Mouse (Mus musculus) yolk sac, embryonic 10.5 days (tissue): Measurements from ENCODE around the gene Cd4.

Source experiments
- DNase-seq: peaks from one replicate; pipeline ENCODE4 v3.0.0-alpha.2; 2017; ENCODE audit warnings: low spot score

Cd4 gene

GRCm38 (mm10) chr6:124887986-124888385, at the start of gene Cd4:
Gene Cd4, minus strand, starts transcription at chr6:124888221.
- no peak for DNase-seq

GRCm38 (mm10) chr6:124937493-124937892, 49.5 kb upstream of the Cd4 start:
- no peak for DNase-seq

GRCm38 (mm10) chr6:124936681-124937080, 48.7 kb upstream of the Cd4 start:
- no peak for DNase-seq

- no peak for DNase-seq
These were observed 46.6 kb upstream of the Cd4 start for GRCm38 (mm10) chr6:124934670-124935069.

GRCm38 (mm10) chr6:124933127-124933526, 45.1 kb upstream of the Cd4 start:
- DNase-seq: no peak

GRCm38 (mm10) chr6:124932314-124932695, 44.3 kb upstream of the Cd4 start:
- DNase-seq: no peak

GRCm38 (mm10) chr6:124931525-124932313, 43.7 kb upstream of the Cd4 start:
- no peak for DNase-seq

GRCm38 (mm10) chr6:124930754-124931524, 42.9 kb upstream of the Cd4 start, which contains the start of gene Mlf2:
Gene Mlf2, plus strand, starts transcription at chr6:124931386.
- peak; percentile 99 for DNase-seq

- DNase-seq: no peak
These were observed 42.2 kb upstream of the Cd4 start for GRCm38 (mm10) chr6:124930231-124930630.

GRCm38 (mm10) chr6:124925941-124926340, 37.9 kb upstream of the Cd4 start:
- DNase-seq: no peak

GRCm38 (mm10) chr6:124925173-124925793, 37.3 kb upstream of the Cd4 start:
- DNase-seq: no peak

- no peak for DNase-seq
These were observed 33.5 kb upstream of the Cd4 start for GRCm38 (mm10) chr6:124921539-124921938.

GRCm38 (mm10) chr6:124920318-124921085, 32.5 kb upstream of the Cd4 start:
- no peak for DNase-seq

- peak; percentile 98 for DNase-seq
These were observed 31.8 kb upstream of the Cd4 start, which contains the start of gene Ptms for GRCm38 (mm10) chr6:124919695-124920317. Gene Ptms, minus strand, starts transcription at chr6:124920103.

- DNase-seq: no peak
These were observed 31.0 kb upstream of the Cd4 start for GRCm38 (mm10) chr6:124918890-124919627.

- DNase-seq: no peak
These were observed 30.3 kb upstream of the Cd4 start for GRCm38 (mm10) chr6:124918331-124918690.

- peak; percentile 98 for DNase-seq
These were observed 29.7 kb upstream of the Cd4 start for GRCm38 (mm10) chr6:124917518-124918330.

GRCm38 (mm10) chr6:124916695-124917517, 28.9 kb upstream of the Cd4 start:
- DNase-seq: peak; percentile 87
